Mouse (Mus musculus) granulocyte monocyte progenitor cell, adult 5-6 weeks (primary cell): ENCODE measurements around the gene Slc44a4. TPM values are rescaled to one million over a fixed set of nuclear protein-coding genes. Genes with fewer than 3 reads are reported as not detected.
"Not testable (repeated sequence)": the region's sequence is repeated elsewhere in the genome, so short reads cannot be mapped to it uniquely, and the experiment has no call there.

Experiments
- ATAC-seq: replicated peaks from 2 replicates; pipeline ENCODE4 v1.8.0; 2016; ENCODE audit warnings: mild to moderate bottlenecking, moderate TSS enrichment, inconsistent platforms; ENCODE audit not compliant: poor library complexity, severe bottlenecking
- total RNA-seq, 2 experiments: library from RNA; stranded (forward) in 1 of 2; stranded (reverse) in 1 of 2; fragments of 200-712, 200-1000 nt in 1 of 2; fragments of >200 nt in 1 of 2; fragmentation: Nextera tagmentation in 1 of 2; gene quantifications; 2 replicates each; pipeline ENCODE4 v1.2.3; 2014 to 2017

The Slc44a4 gene
- total RNA-seq, 2 experiments from 2014 or later = 0.41 to 1.8 TPM

DNA sequence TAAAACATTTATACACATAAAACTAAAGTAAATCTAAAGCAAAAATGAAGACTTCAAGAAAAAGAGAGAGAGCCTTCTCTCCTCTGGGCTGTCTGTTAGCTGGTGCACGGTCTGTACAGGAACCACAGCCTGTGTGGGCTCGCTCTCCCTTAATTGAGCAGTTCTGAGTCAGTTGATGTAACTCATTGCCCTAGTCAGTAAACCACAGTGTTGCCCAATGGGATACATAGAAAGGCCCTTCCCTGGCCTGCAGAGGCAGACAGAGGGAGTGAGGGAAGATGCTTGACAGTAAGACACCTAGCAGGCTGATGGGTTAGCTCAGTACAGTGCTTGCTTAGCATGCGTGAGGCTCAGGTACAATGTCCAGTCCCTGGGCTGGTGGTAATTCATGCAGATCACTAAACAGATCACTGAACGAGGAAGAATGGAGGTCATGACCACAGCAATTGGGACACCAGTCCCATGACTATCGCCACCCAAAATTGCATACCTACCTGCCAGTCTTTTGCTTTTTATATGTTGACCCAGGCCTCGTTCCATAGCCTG, 23.8 kb downstream of the Slc44a4 start:
- peak; percentile 90 for ATAC-seq

GRCm38 (mm10) chr17:34941344-34942041, 27.2 kb downstream of the Slc44a4 start:
- ATAC-seq = no peak

GRCm38 (mm10) chr17:34943128-34943815, 29.0 kb downstream of the Slc44a4 start:
- no peak for ATAC-seq

DNA sequence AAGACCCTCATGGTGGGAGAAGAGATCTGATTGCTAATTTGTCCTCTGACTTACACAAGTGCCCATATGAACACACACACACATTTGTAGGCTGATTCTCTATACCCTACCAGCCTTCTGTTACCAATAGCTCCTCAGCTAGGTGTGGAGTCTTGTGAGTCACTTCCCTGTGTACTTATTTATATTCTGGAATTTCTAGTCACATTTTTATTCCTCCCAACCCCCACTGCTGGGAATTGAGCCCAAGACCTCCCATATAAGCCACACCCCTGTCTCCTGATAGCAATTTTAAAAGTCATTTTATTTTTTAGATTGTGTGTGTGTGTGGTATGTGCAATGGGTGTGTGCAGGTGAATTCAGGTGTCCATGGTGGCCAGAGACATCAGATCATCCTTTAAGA, 30.1 kb downstream of the Slc44a4 start:
- no peak for ATAC-seq

GRCm38 (mm10) chr17:34946486-34947140, 32.3 kb downstream of the Slc44a4 start:
- ATAC-seq = no peak

DNA sequence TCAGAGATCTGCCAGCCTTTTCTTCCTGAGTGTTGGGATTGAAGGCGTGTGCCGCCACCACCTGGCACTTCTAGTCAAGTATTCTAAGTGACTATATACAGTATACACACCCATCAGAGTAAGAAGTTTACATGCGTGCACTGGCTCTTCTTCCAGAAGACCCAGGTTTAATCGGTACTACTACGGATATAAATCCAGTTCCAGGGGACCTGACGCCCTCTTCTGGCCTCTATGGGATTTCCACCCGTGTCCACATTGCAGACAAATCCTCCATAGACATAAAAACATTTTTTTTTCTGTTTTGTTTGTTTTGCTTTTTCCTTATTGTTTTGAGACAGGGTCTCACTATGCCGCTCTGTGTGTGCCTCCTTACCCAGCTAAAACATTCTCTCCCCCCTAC, 33.3 kb downstream of the Slc44a4 start:
- no peak for ATAC-seq

DNA sequence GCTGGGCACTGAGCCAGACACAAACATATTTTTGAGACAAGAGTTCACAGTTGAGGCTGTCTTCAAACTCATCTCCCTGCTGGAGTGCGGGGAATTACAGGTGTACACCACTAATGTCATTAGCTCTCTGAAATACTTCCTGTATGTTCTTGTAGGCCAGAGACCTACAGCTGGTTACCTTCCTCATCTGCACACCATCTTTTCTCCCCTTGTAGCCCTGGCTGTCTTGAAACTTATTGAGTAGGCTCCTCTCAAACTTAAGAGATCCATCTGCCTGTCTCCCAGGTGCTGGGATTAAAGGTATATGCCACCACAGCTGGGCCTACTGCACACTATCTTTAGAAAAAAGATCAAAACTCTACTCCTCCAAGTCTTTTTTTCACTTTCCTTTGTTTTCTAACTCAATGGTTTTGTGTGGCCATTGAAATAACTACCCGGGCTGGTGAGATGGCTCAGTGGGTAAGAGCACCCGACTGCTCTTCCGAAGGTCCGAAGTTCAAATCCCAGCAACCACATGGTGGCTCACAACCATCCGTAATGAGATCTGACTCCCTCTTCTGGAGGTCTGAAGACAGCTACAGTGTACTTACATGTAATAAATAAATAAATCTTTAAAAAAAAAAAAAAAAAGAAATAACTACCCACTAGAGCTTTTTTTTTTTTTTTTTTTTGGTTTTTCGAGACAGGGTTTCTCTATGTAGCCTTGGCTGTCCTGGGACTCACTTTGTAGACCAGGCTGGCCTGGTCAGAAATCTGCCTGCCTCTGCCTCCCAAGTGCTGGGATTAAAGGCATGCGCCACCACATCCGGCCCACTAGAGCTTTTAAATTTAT, 34.7 kb downstream of the Slc44a4 start:
- not testable (repeated sequence) for ATAC-seq

- ATAC-seq = no peak
Measured at GRCm38 (mm10) chr17:34949553-34949969, 35.3 kb downstream of the Slc44a4 start.

GRCm38 (mm10) chr17:34950514-34951455, 36.5 kb downstream of the Slc44a4 start:
- peak; percentile 12; the same call in 1 of the 2 replicates for ATAC-seq

GRCm38 (mm10) chr17:34951636-34952377, 37.5 kb downstream of the Slc44a4 start:
- no peak; the same call in 1 of the 2 replicates for ATAC-seq

DNA sequence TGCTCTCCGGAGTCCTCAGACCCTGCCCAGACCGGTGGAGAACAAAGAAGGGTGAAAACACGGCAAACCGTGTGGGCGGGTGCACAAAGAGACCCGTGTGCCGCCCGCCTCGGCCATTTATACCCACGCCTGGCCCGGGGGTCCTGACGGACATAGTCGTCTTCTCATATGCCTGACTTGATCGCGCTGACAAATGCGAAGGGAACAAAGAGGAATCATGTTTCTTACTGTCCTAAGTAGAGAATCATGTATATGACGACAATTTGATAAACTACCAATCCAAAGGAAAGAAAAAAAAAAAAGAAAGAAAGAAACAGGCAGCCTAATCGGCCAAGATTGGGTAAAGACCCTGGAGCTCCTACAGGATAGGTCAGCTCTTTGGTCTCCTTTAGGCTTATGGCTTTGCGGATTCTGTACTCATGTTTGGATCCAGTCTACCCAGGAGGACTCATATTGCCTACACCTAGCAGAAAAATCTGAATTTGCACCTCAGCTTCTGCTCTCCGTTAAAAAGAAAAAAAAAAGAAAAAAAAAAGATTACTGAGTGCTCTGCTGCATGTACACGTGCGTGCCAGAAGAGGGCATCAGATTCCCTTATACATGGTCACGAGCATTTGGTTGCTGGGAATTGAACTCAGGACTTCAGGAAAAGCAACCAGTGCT, 38.2 kb downstream of the Slc44a4 start:
- peak; percentile 81 for ATAC-seq

DNA sequence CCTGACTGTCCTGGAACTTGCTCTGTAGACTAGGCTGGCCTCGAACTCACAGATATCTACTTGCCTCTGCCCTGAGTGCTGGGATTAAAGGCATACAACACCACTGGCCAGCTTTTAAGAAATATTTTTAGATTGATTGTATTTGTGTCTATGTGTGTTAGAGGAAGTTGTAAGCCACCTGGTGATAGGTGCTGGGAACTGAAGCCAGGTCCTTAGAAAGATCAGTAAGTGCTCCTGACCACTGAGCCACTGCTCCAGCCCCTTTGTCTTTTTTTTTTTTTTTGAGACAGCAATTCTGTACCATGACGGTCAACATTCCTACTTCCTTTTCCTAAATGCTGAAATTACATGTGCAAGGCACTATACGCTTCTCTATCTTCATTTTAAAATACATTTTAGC, 39.0 kb downstream of the Slc44a4 start:
- ATAC-seq = no peak

GRCm38 (mm10) chr17:34953904-34954303, 39.6 kb downstream of the Slc44a4 start:
- ATAC-seq = no peak

DNA sequence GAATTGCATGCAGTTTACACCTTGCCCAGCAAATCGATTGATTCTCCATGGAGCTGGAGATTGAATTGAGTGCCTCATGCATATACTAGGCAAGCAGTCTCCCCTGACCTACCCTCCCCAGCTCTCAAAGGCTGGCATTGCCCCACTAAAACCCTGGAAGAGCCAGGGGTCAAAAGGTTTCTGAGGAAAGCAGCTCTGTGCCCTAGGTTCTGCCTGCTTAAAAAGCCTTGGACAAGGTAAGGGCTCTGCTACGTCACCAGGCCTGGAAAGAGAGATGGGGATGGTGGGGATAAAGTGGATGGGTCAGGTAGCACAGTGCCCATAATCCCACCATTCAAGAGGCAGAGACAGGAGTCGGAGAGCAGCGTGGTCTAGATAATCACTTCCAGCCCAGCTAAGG, 40.6 kb downstream of the Slc44a4 start:
- ATAC-seq = no peak

DNA sequence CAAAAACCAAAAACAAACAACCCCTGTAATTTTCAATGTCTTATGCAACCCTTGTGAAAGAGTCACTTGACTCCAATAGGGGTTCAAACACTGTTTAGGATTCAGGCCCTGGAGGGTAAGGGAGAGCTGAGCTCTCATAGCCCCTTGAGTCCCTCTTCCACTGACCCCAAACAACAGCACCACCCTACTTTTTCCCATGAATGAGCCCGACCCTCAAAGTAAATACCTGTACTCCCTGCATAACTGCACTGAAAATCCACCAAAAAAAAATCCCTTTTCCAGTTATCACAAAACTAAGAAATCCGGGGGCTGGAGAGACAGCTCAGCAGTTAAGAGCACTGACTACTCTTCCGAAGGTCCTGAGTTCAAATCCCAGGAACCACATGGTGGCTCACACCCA, 41.6 kb downstream of the Slc44a4 start:
- no peak for ATAC-seq

DNA sequence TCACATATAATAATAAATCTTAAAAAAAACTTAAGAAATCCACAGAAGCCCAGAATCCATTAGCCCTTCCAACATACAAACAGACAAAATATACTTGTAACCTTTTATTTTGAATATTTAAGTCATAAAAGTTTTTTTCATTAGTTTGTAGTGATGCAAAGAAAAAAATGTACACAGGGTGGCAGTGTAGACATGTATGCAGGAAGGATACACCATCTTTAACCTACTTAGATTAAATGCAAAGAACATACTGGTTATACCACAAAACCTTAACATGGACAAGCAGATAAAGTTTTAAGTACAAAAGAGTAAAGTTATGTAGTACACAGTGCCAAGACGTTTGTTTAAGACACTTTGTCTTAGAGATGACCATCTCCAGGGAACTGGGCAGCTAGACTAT, 42.1 kb downstream of the Slc44a4 start:
- no peak for ATAC-seq

GRCm38 (mm10) chr17:34957291-34957690, 43.0 kb downstream of the Slc44a4 start:
- ATAC-seq = not testable (repeated sequence)

GRCm38 (mm10) chr17:34957966-34958365, 43.7 kb downstream of the Slc44a4 start:
- not testable (repeated sequence) for ATAC-seq
